Mouse (Mus musculus): ENCODE data around the gene Spag6l. TPM values are rescaled to one million over a fixed set of nuclear protein-coding genes. Genes with fewer than 3 reads are reported as not detected.

Gene Spag6l
- 19.5 and 22.1 TPM in 2 replicates for polyA plus RNA-seq (2015; fragmentation: Nextera tagmentation; extraction: Ambion mirVana)

DNA sequence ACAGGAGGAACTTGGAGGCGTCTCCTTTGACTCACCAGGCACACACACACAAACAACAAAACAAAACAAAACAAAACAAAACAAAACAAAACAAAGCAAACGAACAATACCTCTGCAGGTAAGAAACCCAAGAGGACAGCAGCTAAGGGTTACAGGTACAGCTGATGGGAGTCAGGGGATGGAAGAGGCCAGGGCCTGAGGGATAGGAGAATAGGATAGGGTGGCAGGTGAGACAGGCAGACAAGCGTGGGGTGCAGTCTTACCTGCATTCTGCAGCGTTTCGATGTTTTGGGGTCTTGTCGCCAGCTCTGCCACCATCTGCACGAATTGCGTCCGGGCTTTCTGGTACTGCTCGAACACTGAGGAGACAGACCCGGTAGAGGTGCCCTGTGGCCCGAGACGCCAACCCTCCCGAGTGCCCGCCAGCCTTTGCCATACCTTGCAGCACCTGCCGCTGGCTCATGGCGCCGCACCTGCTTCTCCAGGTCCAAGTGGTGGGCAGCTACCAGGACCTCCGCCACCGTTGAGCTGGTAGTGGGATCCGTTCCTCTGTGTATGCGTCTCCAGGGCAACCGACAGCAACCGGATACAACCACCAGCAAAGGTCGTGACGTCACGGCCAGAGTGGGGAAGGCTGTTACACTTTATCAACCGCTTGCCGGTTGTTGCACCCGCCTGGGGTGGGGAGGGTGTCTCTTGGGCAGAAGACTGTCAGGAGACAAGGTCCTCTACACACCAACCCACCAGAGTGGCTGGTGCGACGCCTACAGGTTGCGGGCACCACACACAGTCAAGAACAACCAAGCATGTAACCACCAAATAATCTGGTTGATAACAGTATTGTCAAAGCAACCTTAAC, at the start of gene Spag6l:
TSS of gene Spag6l (minus strand) at position 700 of the 859 bp plus-strand sequence.
- Histone ChIP-seq H3K27me3 (replicated peaks; ENCODE audit: control insufficient read depth, insufficient read depth, low read length) (no peaks in the 10 kb centered on the region), H3K36me3 (ENCODE audit: control insufficient read depth, insufficient read depth, low read length) (no peaks in the 10 kb centered on the region), H3K9ac (ENCODE audit: low read depth, low read length) (peak within 1 kb of the TSS; percentile 78), H3K4me2 (ENCODE audit: low read length) (peak within 1 kb of the TSS; percentile 86), H3K9me3 (ENCODE audit: control insufficient read depth, low read length) (no peaks in the 10 kb centered on the region; the same call in 1 of the 2 replicates), H3K4me1 (ENCODE audit: control insufficient read depth, insufficient read depth, low read depth, low read length) (no peaks in the 10 kb centered on the region), H3K4me3 (ENCODE audit: low read length) (peak within 1 kb of the TSS; percentile 71), H3K27ac (ENCODE audit: low read depth, low read length) (peak within 1 kb of the TSS; percentile 59)
- ATAC-seq = peak; percentile 97
- 6% methylated on average over 33 of the region's 33 CpGs for WGBS

GRCm38 (mm10) chr16:16879025-16879424, 49.8 kb upstream of the Spag6l start:
- H3K9me3 ChIP-seq (ENCODE audit: control insufficient read depth, low read length) = no peaks in the 10 kb centered on the region; the same call in 1 of the 2 replicates
- no peaks in the 10 kb centered on the region for H3K27me3 ChIP-seq (replicated peaks; ENCODE audit: control insufficient read depth, insufficient read depth, low read length)
- peaks cover 66% of the 10 kb centered on the region for H3K36me3 ChIP-seq (ENCODE audit: control insufficient read depth, insufficient read depth, low read length)
- H3K4me1 ChIP-seq (ENCODE audit: control insufficient read depth, insufficient read depth, low read depth, low read length) = no peaks in the 10 kb centered on the region
- ATAC-seq = no peak
- H3K4me2 ChIP-seq (ENCODE audit: low read length) = no peak overlapping the region
- WGBS = 89% methylated on average over 5 of the region's 5 CpGs
- no peak overlapping the region for H3K27ac ChIP-seq (ENCODE audit: low read depth, low read length)
- H3K4me3 ChIP-seq (ENCODE audit: low read length) = no peak overlapping the region
- H3K9ac ChIP-seq (ENCODE audit: low read depth, low read length) = no peak overlapping the region

GRCm38 (mm10) chr16:16870617-16871331, 41.5 kb upstream of the Spag6l start, which contains the start of the genes Top3b and Vpreb1:
Gene Top3b, plus strand, starts transcription at chr16:16870736.
Gene Vpreb1, minus strand, starts transcription at chr16:16870843.
- H3K9me3 ChIP-seq (ENCODE audit: control insufficient read depth, low read length) = no peaks in the 10 kb centered on the region
- H3K4me3 ChIP-seq (ENCODE audit: low read length) = peak within 1 kb of the TSS; percentile 86
- peak within 1 kb of the TSS; percentile 94 for H3K27ac ChIP-seq (ENCODE audit: low read depth, low read length)
- H3K9ac ChIP-seq (ENCODE audit: low read depth, low read length) = peak within 1 kb of the TSS; percentile 92
- peaks cover 7% of the 10 kb centered on the region for H3K4me1 ChIP-seq (ENCODE audit: control insufficient read depth, insufficient read depth, low read depth, low read length)
- H3K36me3 ChIP-seq (ENCODE audit: control insufficient read depth, insufficient read depth, low read length) = peaks cover 6% of the 10 kb centered on the region
- peak; percentile 98 for ATAC-seq
- peak within 1 kb of the TSS; percentile 63 for H3K4me2 ChIP-seq (ENCODE audit: low read length)
- no peaks in the 10 kb centered on the region for H3K27me3 ChIP-seq (replicated peaks; ENCODE audit: control insufficient read depth, insufficient read depth, low read length)
- under 1% methylated on average over 45 of the region's 49 CpGs for WGBS

GRCm38 (mm10) chr16:16870241-16870616, 41.0 kb upstream of the Spag6l start:
- no peak overlapping the region; the same call in 1 of the 2 replicates for H3K9ac ChIP-seq (ENCODE audit: low read depth, low read length)
- H3K4me3 ChIP-seq (ENCODE audit: low read length) = peak overlapping the region; percentile 86
- H3K27me3 ChIP-seq (replicated peaks; ENCODE audit: control insufficient read depth, insufficient read depth, low read length) = no peaks in the 10 kb centered on the region

DNA sequence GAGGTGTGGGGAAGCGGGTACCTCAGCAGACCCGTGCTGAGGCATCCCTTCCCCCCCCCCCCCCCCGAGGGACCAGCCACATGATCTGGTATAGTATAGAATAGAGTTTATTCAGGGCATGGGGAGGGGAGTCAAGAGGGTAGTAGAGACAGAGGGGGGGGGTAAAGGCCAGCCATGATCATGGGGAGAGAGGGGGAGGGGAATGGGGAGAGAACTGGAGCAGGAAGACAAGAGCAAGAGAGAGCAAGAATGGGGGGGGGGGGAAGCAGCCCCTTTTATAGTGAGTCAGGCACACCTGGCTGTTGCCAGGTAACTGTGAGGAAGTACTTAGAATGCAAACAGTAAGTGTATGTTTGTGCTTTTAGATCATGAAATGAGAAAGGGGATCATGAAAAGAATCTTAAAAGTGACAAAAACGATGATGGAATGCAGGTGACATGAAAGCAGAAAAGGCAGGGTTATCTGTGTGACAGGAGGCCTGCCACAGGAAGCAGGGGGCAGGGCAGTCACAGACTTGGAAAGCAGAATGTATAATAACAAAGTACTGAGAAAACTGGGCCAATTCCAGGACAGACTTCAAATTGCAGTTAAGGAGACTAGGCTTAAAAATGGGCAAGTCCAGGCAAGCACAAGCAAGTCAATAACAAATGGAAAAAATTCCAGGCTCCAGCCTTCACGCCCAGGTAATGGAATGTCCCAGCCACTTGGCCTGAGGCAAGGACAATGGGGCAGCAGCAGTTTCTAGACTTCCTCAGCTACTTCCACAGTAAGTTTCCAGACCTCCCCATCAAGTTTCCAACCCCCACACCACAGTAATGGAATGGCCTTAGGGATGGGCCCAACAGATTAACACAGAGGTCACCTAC, 36.7 kb upstream of the Spag6l start:
- H3K9ac ChIP-seq (ENCODE audit: low read depth, low read length) = no peak overlapping the region
- H3K27ac ChIP-seq (ENCODE audit: low read depth, low read length) = no peak overlapping the region
- peaks cover 2% of the 10 kb centered on the region for H3K4me1 ChIP-seq (ENCODE audit: control insufficient read depth, insufficient read depth, low read depth, low read length)
- H3K9me3 ChIP-seq (ENCODE audit: control insufficient read depth, low read length) = no peaks in the 10 kb centered on the region
- no peaks in the 10 kb centered on the region for H3K27me3 ChIP-seq (replicated peaks; ENCODE audit: control insufficient read depth, insufficient read depth, low read length)
- H3K4me2 ChIP-seq (ENCODE audit: low read length) = no peak overlapping the region
- H3K4me3 ChIP-seq (ENCODE audit: low read length) = no peak overlapping the region
- no peaks in the 10 kb centered on the region for H3K36me3 ChIP-seq (ENCODE audit: control insufficient read depth, insufficient read depth, low read length)
- WGBS = 70% methylated on average over 4 of the region's 5 CpGs
- no peak for ATAC-seq

More at GRCm38 (mm10) chr16:16870241-16870616, 41.0 kb upstream of the Spag6l start:
- ATAC-seq = peak; percentile 67
- 0 out of 2 replicates have a peak, but pooled peaks cover 3% of the 10 kb centered on the region for H3K36me3 ChIP-seq (ENCODE audit: control insufficient read depth, insufficient read depth, low read length)
- H3K9me3 ChIP-seq (ENCODE audit: control insufficient read depth, low read length) = no peaks in the 10 kb centered on the region
- peak overlapping the region; percentile 49 for H3K4me2 ChIP-seq (ENCODE audit: low read length)
- peak overlapping the region; percentile 94 for H3K27ac ChIP-seq (ENCODE audit: low read depth, low read length)
- 40% methylated on average over 7 of the region's 7 CpGs for WGBS
- peaks cover 7% of the 10 kb centered on the region for H3K4me1 ChIP-seq (ENCODE audit: control insufficient read depth, insufficient read depth, low read depth, low read length)

DNA sequence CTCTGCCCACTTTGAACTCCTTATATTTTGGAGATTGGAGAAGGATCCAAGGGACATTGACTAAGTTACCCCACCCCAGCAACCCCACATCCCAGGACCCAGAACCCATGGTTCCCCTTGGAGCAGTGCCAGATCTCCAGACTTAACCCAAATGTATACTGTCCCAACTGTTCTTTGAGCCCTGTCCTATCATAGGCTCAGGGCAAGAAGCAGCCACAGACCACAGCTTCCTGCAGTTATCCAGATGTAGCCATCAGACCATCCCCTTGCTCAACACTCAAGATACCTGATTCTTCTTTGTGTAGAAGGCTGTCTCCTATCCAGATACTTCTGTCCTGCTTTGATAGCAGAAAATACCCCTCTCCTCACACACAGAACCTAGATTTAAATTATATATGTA, 36.0 kb upstream of the Spag6l start:
- Histone ChIP-seq H3K4me1 (ENCODE audit: control insufficient read depth, insufficient read depth, low read depth, low read length) (peaks cover 2% of the 10 kb centered on the region), H3K9me3 (ENCODE audit: control insufficient read depth, low read length) (no peaks in the 10 kb centered on the region), H3K36me3 (ENCODE audit: control insufficient read depth, insufficient read depth, low read length) (no peaks in the 10 kb centered on the region), H3K27me3 (replicated peaks; ENCODE audit: control insufficient read depth, insufficient read depth, low read length) (no peaks in the 10 kb centered on the region), H3K4me2 (ENCODE audit: low read length) (no peak overlapping the region), H3K27ac (ENCODE audit: low read depth, low read length) (no peak overlapping the region), H3K9ac (ENCODE audit: low read depth, low read length) (no peak overlapping the region), H3K4me3 (ENCODE audit: low read length) (no peak overlapping the region)
- no peak for ATAC-seq

GRCm38 (mm10) chr16:16863978-16864377, 34.7 kb upstream of the Spag6l start, which contains the start of gene Igll1:
Gene Igll1, minus strand, starts transcription at chr16:16863985.
- no peak for ATAC-seq
- no peaks in the 10 kb centered on the region for H3K36me3 ChIP-seq (ENCODE audit: control insufficient read depth, insufficient read depth, low read length)
- H3K4me1 ChIP-seq (ENCODE audit: control insufficient read depth, insufficient read depth, low read depth, low read length) = no peaks in the 10 kb centered on the region
- no peaks in the 10 kb centered on the region for H3K9me3 ChIP-seq (ENCODE audit: control insufficient read depth, low read length)
- H3K4me2 ChIP-seq (ENCODE audit: low read length) = no peak within 1 kb of the TSS
- H3K9ac ChIP-seq (ENCODE audit: low read depth, low read length) = no peak within 1 kb of the TSS
- no peak within 1 kb of the TSS for H3K4me3 ChIP-seq (ENCODE audit: low read length)
- no peak within 1 kb of the TSS for H3K27ac ChIP-seq (ENCODE audit: low read depth, low read length)
- no peaks in the 10 kb centered on the region for H3K27me3 ChIP-seq (replicated peaks; ENCODE audit: control insufficient read depth, insufficient read depth, low read length)
- 73% methylated on average over 2 of the region's 2 CpGs for WGBS

- no peaks in the 10 kb centered on the region for H3K9me3 ChIP-seq (ENCODE audit: control insufficient read depth, low read length)
- 84% methylated on average over 3 of the region's 3 CpGs for WGBS
- H3K27ac ChIP-seq (ENCODE audit: low read depth, low read length) = no peak overlapping the region
- no peaks in the 10 kb centered on the region for H3K36me3 ChIP-seq (ENCODE audit: control insufficient read depth, insufficient read depth, low read length)
- no peak overlapping the region for H3K4me2 ChIP-seq (ENCODE audit: low read length)
- ATAC-seq = no peak
- H3K27me3 ChIP-seq (replicated peaks; ENCODE audit: control insufficient read depth, insufficient read depth, low read length) = no peaks in the 10 kb centered on the region
- no peak overlapping the region for H3K9ac ChIP-seq (ENCODE audit: low read depth, low read length)
- H3K4me3 ChIP-seq (ENCODE audit: low read length) = no peak overlapping the region
- H3K4me1 ChIP-seq (ENCODE audit: control insufficient read depth, insufficient read depth, low read depth, low read length) = no peaks in the 10 kb centered on the region
Measured at GRCm38 (mm10) chr16:16862288-16862687, 33.0 kb upstream of the Spag6l start.
